Mouse (Mus musculus) stomach, postnatal 0 days (tissue): ENCODE results near the gene Stx1a.
"Not testable (repeated sequence)": the region's sequence is repeated elsewhere in the genome, so short reads cannot be mapped to it uniquely, and the experiment has no call there.

Experiments used
- CTCF ChIP-seq: IDR thresholded peaks from 2 replicates; pipeline ENCODE4 v1.5.1; 2016; ENCODE audit warnings: antibody characterized with exemption, low read depth, mild to moderate bottlenecking, moderate library complexity
- EP300 ChIP-seq: optimal IDR thresholded peaks from 2 replicates; pipeline ENCODE3; 2016; ENCODE audit warnings: antibody characterized with exemption

GRCm38 (mm10) chr5:135049268-135049667 lies 26.0 kb downstream of the Stx1a start:
- TF ChIP-seq CTCF, EP300: not testable (repeated sequence)
